Mouse (Mus musculus) forebrain, postnatal 0 days (tissue): ENCODE data around the gene Mgarp. TPM values are rescaled to one million over a fixed set of nuclear protein-coding genes. Genes with fewer than 3 reads are reported as not detected.
"Not testable (repeated sequence)": the region's sequence is repeated elsewhere in the genome, so short reads cannot be mapped to it uniquely, and the experiment has no call there.

Source experiments
- ATAC-seq: fragments of 200-750 bp; cut with Nextera tagmentation; 2 replicates; pipeline ENCODE4 v1.8.0; 2017; ENCODE audit warnings: mild to moderate bottlenecking, moderate library complexity
- DNase-seq: peaks from one replicate; pipeline ENCODE4 v3.0.0-alpha.2; 2015
- H3K27ac ChIP-seq: fragments of 300-500 bp; sonication (generic); 2 replicates; pipeline ENCODE4 v1.5.1; 2014; ENCODE audit warnings: low read depth, mild to moderate bottlenecking, antibody characterized with exemption, low read length, moderate library complexity, mixed read lengths
- H3K27me3 ChIP-seq: fragments of 300-500 bp; sonication (generic); 2 replicates; pipeline ENCODE4 v1.6.1; 2014; ENCODE audit warnings: mild to moderate bottlenecking, low read length, mixed read lengths; ENCODE audit not compliant: insufficient read depth
- H3K36me3 ChIP-seq: fragments of 300-500 bp; sonication (generic); 2 replicates; pipeline ENCODE4 v1.6.1; 2014; ENCODE audit warnings: mild to moderate bottlenecking, moderate library complexity; ENCODE audit not compliant: insufficient read depth
- H3K4me1 ChIP-seq: fragments of 300-500 bp; sonication (generic); 2 replicates; pipeline ENCODE4 v1.6.1; 2014; ENCODE audit warnings: antibody characterized with exemption; ENCODE audit not compliant: insufficient read depth
- H3K4me2 ChIP-seq: fragments of 300-500 bp; sonication (generic); 2 replicates; pipeline ENCODE4 v1.6.1; 2014; ENCODE audit warnings: low read depth, mild to moderate bottlenecking, moderate library complexity
- H3K4me3 ChIP-seq: fragments of 300-500 bp; sonication (generic); 2 replicates; pipeline ENCODE4 v1.5.1; 2014; ENCODE audit warnings: low read depth, low read length, mixed read lengths
- H3K9ac ChIP-seq: fragments of 300-500 bp; sonication (generic); 2 replicates; pipeline ENCODE4 v1.6.1; 2014; ENCODE audit warnings: mild to moderate bottlenecking
- H3K9me3 ChIP-seq: fragments of 300-500 bp; sonication (generic); 2 replicates; pipeline ENCODE4 v1.6.1; 2016; ENCODE audit warnings: low read length
- CTCF ChIP-seq: sonication (generic); IDR thresholded peaks from 2 replicates; pipeline ENCODE4 v1.5.1; 2016; ENCODE audit warnings: antibody characterized with exemption, control low read depth, low read depth
- WGBS: fragments of 180-500 bp; shearing (Covaris S2); extraction: QIAGEN DNeasy Blood & Tissue Kit; methylation state at CpG from one replicate; pipeline ENCODE4 v1.1.7; 2014; 5-methylcytosine and 5-hydroxymethylcytosine counted together
- polyA plus RNA-seq: library from polyadenylated mRNA; unstranded; fragments of >200 nt; fragmentation: Nextera tagmentation; extraction: Ambion mirVana; gene quantifications from 2 replicates; pipeline ENCODE4 v1.2.1, GENCODE M21; 2015
- total RNA-seq: library from RNA; depleted of rRNA; stranded (reverse); fragments of >200 nt; gene quantifications from 2 replicates; pipeline ENCODE4 v1.2.3, GENCODE M21; 2014

The Mgarp gene
- total and polyA plus RNA-seq, 2 experiments from 2014 or later = 0.42 to 0.67 TPM

DNA sequence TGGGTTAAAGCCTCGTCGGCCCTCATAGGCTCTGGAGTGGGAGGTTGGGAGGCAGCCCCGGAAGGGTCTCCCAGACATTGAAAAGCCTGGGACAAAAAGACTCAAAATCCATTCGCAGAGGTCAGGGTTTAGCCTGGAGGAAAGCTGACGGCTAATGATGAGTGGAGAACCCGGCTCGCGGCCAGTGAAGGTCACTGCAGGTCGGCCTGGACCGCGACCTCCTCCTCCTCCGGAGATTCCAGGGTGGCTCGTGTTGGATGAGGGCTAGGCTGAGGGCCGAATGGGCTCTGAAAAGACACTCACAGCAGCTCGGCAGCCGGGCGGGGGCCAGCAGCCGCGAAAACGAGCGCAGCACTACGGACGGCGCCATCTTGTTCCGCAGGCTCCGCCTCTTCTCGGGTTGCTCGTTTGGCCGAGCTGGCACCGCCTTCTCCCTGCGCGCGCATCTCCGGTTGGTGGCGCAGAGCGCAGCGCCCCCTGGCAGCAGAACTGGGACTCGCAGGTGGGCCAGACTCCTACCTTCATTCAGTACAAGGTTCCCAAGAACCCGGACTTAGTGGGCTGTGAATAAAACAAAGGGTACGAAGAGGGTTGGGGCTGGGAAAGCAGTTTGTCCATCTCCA, 12.1 kb upstream of the Mgarp start, which contains the start of gene Ndufc1:
Ndufc1 (minus strand) TSS at position 428 of the 623 bp plus-strand sequence.
- Histone ChIP-seq H3K27ac (peak within 1 kb of the TSS; percentile 91), H3K9me3 (no peaks in the 10 kb centered on the region), H3K36me3 (peaks cover 1% of the 10 kb centered on the region), H3K4me1 (peaks cover 5% of the 10 kb centered on the region), H3K27me3 (no peaks in the 10 kb centered on the region), H3K9ac (peak within 1 kb of the TSS; percentile 90), H3K4me2 (peak within 1 kb of the TSS; percentile 77), H3K4me3 (peak within 1 kb of the TSS; percentile 95)
- peak; percentile 96 for ATAC-seq
- under 1% methylated on average over 40 of the region's 40 CpGs for WGBS
- DNase-seq = peak; percentile 97
- TF ChIP-seq CTCF = peak; percentile 98

- H3K27ac ChIP-seq = peak overlapping the region; percentile 91
- ATAC-seq (peak; percentile 21; the same call in 1 of the 2 replicates), DNase-seq (no peak)
- peak overlapping the region; percentile 95 for H3K4me3 ChIP-seq
- no peaks in the 10 kb centered on the region for H3K27me3 ChIP-seq
- peak overlapping the region; percentile 77 for H3K4me2 ChIP-seq
- H3K9ac ChIP-seq = peak overlapping the region; percentile 90
- 19% methylated on average over 20 of the region's 20 CpGs for WGBS
- no peaks in the 10 kb centered on the region for H3K9me3 ChIP-seq
- TF ChIP-seq CTCF = no peak
- peaks cover 8% of the 10 kb centered on the region for H3K36me3 ChIP-seq
- H3K4me1 ChIP-seq = peaks cover 5% of the 10 kb centered on the region
Measured at GRCm38 (mm10) chr3:51407870-51408560, 11.5 kb upstream of the Mgarp start.

DNA sequence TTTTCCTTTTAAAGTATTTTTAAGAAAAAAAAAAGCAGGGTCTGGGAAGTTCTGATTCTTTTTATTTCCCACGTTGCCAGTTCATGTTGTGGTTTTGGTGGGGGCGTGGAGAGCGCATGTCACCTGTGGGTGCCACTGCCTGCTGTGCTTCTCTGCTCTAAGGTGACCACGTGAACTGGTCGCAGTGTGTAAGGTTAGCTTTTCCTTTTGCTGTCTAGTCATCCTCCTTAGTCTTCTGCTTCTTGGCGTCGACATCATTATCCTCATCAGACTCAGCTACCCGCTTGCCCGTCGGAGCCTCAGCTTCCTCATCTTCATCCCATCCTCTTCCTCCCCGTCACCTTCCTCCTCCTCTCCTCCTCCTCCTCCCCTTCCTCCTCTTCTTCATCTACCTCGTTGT, 6.1 kb upstream of the Mgarp start:
- WGBS = 92% methylated on average over 12 of the region's 12 CpGs
- Histone ChIP-seq H3K4me3 (no peak overlapping the region), H3K27me3 (no peaks in the 10 kb centered on the region), H3K9me3 (no peaks in the 10 kb centered on the region), H3K27ac (no peak overlapping the region), H3K9ac (no peak overlapping the region), H3K4me2 (no peak overlapping the region), H3K36me3 (peaks cover 9% of the 10 kb centered on the region), H3K4me1 (peaks cover under 1% of the 10 kb centered on the region)
- DNase-seq (no peak), ATAC-seq (no peak)
- no peak for TF ChIP-seq CTCF

GRCm38 (mm10) chr3:51402054-51402453, 5.5 kb upstream of the Mgarp start:
- not testable (repeated sequence) for ATAC-seq, H3K9me3 ChIP-seq, H3K36me3 ChIP-seq, H3K4me3 ChIP-seq, DNase-seq, H3K4me1 ChIP-seq, H3K27me3 ChIP-seq, H3K9ac ChIP-seq, H3K4me2 ChIP-seq, H3K27ac ChIP-seq
- whole genome bisulfite sequencing = 66% methylated on average over 4 of the region's 4 CpGs

- Histone ChIP-seq H3K4me2 (no peak overlapping the region), H3K9ac (no peak overlapping the region), H3K27ac (no peak overlapping the region), H3K9me3 (no peaks in the 10 kb centered on the region), H3K4me3 (no peak overlapping the region), H3K27me3 (peaks cover 4% of the 10 kb centered on the region; the same call in 1 of the 2 replicates), H3K4me1 (no peaks in the 10 kb centered on the region), H3K36me3 (peaks cover 9% of the 10 kb centered on the region)
- no peak for ATAC-seq
- TF ChIP-seq CTCF = no peak
- DNase-seq = no peak
- WGBS = 80% methylated on average over 10 of the region's 10 CpGs
Measured at GRCm38 (mm10) chr3:51400682-51401081, 4.1 kb upstream of the Mgarp start.

GRCm38 (mm10) chr3:51399531-51399930, 3.0 kb upstream of the Mgarp start:
- no peak for ATAC-seq
- Histone ChIP-seq H3K36me3 (peaks cover 9% of the 10 kb centered on the region), H3K4me1 (no peaks in the 10 kb centered on the region), H3K9me3 (no peaks in the 10 kb centered on the region), H3K27ac (no peak overlapping the region), H3K4me3 (no peak overlapping the region), H3K27me3 (peaks cover 4% of the 10 kb centered on the region; the same call in 1 of the 2 replicates), H3K9ac (no peak overlapping the region), H3K4me2 (no peak overlapping the region)
- DNase-seq = no peak
- no peak for TF ChIP-seq CTCF
- 73% methylated on average over 4 of the region's 4 CpGs for WGBS

GRCm38 (mm10) chr3:51398667-51399066, 2.1 kb upstream of the Mgarp start:
- Histone ChIP-seq H3K4me3 (no peak overlapping the region), H3K27ac (no peak overlapping the region), H3K27me3 (peaks cover 4% of the 10 kb centered on the region; the same call in 1 of the 2 replicates), H3K4me1 (no peaks in the 10 kb centered on the region), H3K4me2 (no peak overlapping the region), H3K9me3 (no peaks in the 10 kb centered on the region), H3K9ac (no peak overlapping the region), H3K36me3 (peaks cover 8% of the 10 kb centered on the region)
- DNase-seq = no peak
- TF ChIP-seq CTCF = no peak
- ATAC-seq = no peak
- WGBS = 9% methylated on average over 3 of the region's 3 CpGs
